Comparison of ENCODE assay signal across 11 mouse cellular contexts in genomic region chr12:79796260-79796659, GRCm38 (mm10).
DNase-seq lines count a peak whose midpoint lies in the region; ATAC-seq lines count a peak whose summit lies in the region.
"Had no signal": no experiment of that assay in that cellular context is flagged by ENCODE, and none has a peak within 500 bp of the region (broad histone marks: within the 10 kb centered on the region; RNA-seq: fewer than 3 reads in every experiment).

No protein-coding gene starts in this region.

- intact Hi-C loops in heart, postnatal 25 days (cut with DNase I): loop anchor here (2.0 to 5.0 kb wide), 4 partner anchors 43 to 131 kb away; no protein-coding TSS in a partner anchor

- no peak overlapping the region for H3K4me2 ChIP-seq in midbrain, embryonic 11.5 days
- H3K4me2 ChIP-seq: neural tube, embryonic 12.5 days had no signal

- H3K36me3 ChIP-seq in midbrain, embryonic 10.5 days: no peaks in the 10 kb centered on the region
- no peaks in the 10 kb centered on the region for H3K36me3 ChIP-seq in midbrain, embryonic 11.5 days (ENCODE audit: control insufficient read depth, insufficient read depth, low read length)
- H3K36me3 ChIP-seq: neural tube, embryonic 12.5 days had no signal

- no peak overlapping the region for H3K4me3 ChIP-seq in midbrain, embryonic 10.5 days
- H3K4me3 ChIP-seq in midbrain, embryonic 11.5 days (ENCODE audit: low read depth, low read length): no peak overlapping the region
- H3K4me3 ChIP-seq: neural tube, embryonic 12.5 days had no signal

- no peak overlapping the region for H3K9ac ChIP-seq in midbrain, embryonic 11.5 days (ENCODE audit: low read length)
- H3K9ac ChIP-seq: neural tube, embryonic 12.5 days had no signal

- no peak for DNase-seq in midbrain, embryonic 10.5 days (ENCODE audit: low spot score)
- DNase-seq in midbrain, embryonic 11.5 days (ENCODE audit: low spot score, missing footprints): no peak
- DNase-seq in heart, postnatal 25 days (ENCODE audit: low spot score): peak; percentile 24
- peak; percentile 68 to 87 for DNase-seq in kidney, postnatal 36 days
- DNase-seq in spleen, postnatal 36 days (ENCODE audit: low spot score in 2 of 2): no peak
- DNase-seq in thymus, postnatal 14 days: no peak
- DNase-seq: cerebellum, adult 9-11 months; gastrocnemius, postnatal 14 days; thymus, adult 18-20 months had no signal

- H3K27me3 ChIP-seq in midbrain, embryonic 10.5 days (ENCODE audit: low read depth, poor library complexity, severe bottlenecking): peaks cover 22% of the 10 kb centered on the region
- H3K27me3 ChIP-seq in midbrain, embryonic 11.5 days (ENCODE audit: control insufficient read depth, insufficient read depth, low read length): no peaks in the 10 kb centered on the region
- H3K27me3 ChIP-seq: neural tube, embryonic 12.5 days had no signal

- peaks cover 29% of the 10 kb centered on the region for H3K4me1 ChIP-seq in midbrain, embryonic 10.5 days
- no peaks in the 10 kb centered on the region for H3K4me1 ChIP-seq in midbrain, embryonic 11.5 days (ENCODE audit: control insufficient read depth, insufficient read depth, low read length)
- H3K4me1 ChIP-seq: neural tube, embryonic 12.5 days had no signal

- WGBS in midbrain, embryonic 10.5 days: 73% methylated on average over 6 of the region's 6 CpGs
- 69% methylated on average over 6 of the region's 6 CpGs for WGBS in midbrain, embryonic 11.5 days

- ATAC-seq in midbrain, embryonic 11.5 days (ENCODE audit: low FRiP score): no peak
- no peak for ATAC-seq in inflammation-experienced regulatory T-cells, adult 6 months

- H3K9me3 ChIP-seq in midbrain, embryonic 10.5 days (replicated peaks): no peaks in the 10 kb centered on the region
- no peaks in the 10 kb centered on the region for H3K9me3 ChIP-seq in midbrain, embryonic 11.5 days (ENCODE audit: control insufficient read depth, low read length)
- H3K9me3 ChIP-seq: neural tube, embryonic 12.5 days had no signal

- H3K27ac ChIP-seq in midbrain, embryonic 10.5 days (replicated peaks): peak overlapping the region; percentile 59; the same call in 1 of the 2 replicates
- H3K27ac ChIP-seq in midbrain, embryonic 11.5 days (ENCODE audit: low read depth, low read length): no peak overlapping the region
- H3K27ac ChIP-seq: neural tube, embryonic 12.5 days had no signal

Comparison
In these comparisons a context has a peak if more than half of its experiments do, and no peak if none do; other contexts are left out.
1. DNase-seq: peak in heart, postnatal 25 days (single experiment) and kidney, postnatal 36 days (2 of 2); none in midbrain, embryonic 10.5 days (single experiment), midbrain, embryonic 11.5 days (single experiment), spleen, postnatal 36 days (0 of 2) and thymus, postnatal 14 days (single experiment).